Mouse (Mus musculus) lung, embryonic 16.5 days (tissue): Measurements from ENCODE around the gene Nrsn1. TPM values are rescaled to one million over a fixed set of nuclear protein-coding genes. Genes with fewer than 3 reads are reported as not detected.

Experiments
- ATAC-seq: fragments of 200-750 bp; cut with Nextera tagmentation; 2 replicates; pipeline ENCODE4 v1.8.0; 2017; ENCODE audit warnings: low read depth, mild to moderate bottlenecking, moderate library complexity
- H3K27ac ChIP-seq: fragments of 300-500 bp; sonication (generic); 2 replicates; pipeline ENCODE4 v1.5.1; 2014; ENCODE audit warnings: mild to moderate bottlenecking, control low read depth, low read length
- H3K27me3 ChIP-seq: fragments of 300-500 bp; sonication (generic); 2 replicates; pipeline ENCODE4 v1.6.1; 2014; ENCODE audit warnings: low read depth, low read length, mixed read lengths; ENCODE audit not compliant: control insufficient read depth, insufficient read depth
- H3K36me3 ChIP-seq: fragments of 300-500 bp; sonication (generic); 2 replicates; pipeline ENCODE4 v1.6.1; 2014; ENCODE audit warnings: low read length; ENCODE audit not compliant: control insufficient read depth, insufficient read depth
- H3K4me1 ChIP-seq: fragments of 300-500 bp; sonication (generic); replicated peaks from 2 replicates; pipeline ENCODE4 v1.6.1; 2014; ENCODE audit warnings: low read length, mixed read lengths; ENCODE audit not compliant: control insufficient read depth, insufficient read depth
- H3K4me2 ChIP-seq: fragments of 300-500 bp; sonication (generic); 2 replicates; pipeline ENCODE4 v1.6.1; 2014; ENCODE audit warnings: low read depth, low read length, control low read depth
- H3K4me3 ChIP-seq: fragments of 300-500 bp; sonication (generic); 2 replicates; pipeline ENCODE4 v1.5.1; 2014; ENCODE audit warnings: mild to moderate bottlenecking, low read length, control low read depth
- H3K9ac ChIP-seq: fragments of 300-500 bp; sonication (generic); 2 replicates; pipeline ENCODE4 v1.6.1; 2014; ENCODE audit warnings: low read length, control low read depth
- H3K9me3 ChIP-seq: fragments of 300-500 bp; sonication (generic); 2 replicates; pipeline ENCODE4 v1.6.1; 2016; ENCODE audit warnings: low read length; ENCODE audit not compliant: control insufficient read depth
- WGBS: fragments of 180-500 bp; shearing (Covaris S2); extraction: QIAGEN DNeasy Blood & Tissue Kit; methylation state at CpG from one replicate; pipeline ENCODE4 v1.1.7; 2014; 5-methylcytosine and 5-hydroxymethylcytosine counted together
- polyA plus RNA-seq: library from polyadenylated mRNA; unstranded; fragments of >200 nt; fragmentation: Nextera tagmentation; extraction: Ambion mirVana; gene quantifications from 2 replicates; pipeline ENCODE4 v1.2.1, GENCODE M21; 2015

Gene Nrsn1
- polyA plus RNA-seq, 1 experiment from 2014 or later, result 1.1 TPM

DNA sequence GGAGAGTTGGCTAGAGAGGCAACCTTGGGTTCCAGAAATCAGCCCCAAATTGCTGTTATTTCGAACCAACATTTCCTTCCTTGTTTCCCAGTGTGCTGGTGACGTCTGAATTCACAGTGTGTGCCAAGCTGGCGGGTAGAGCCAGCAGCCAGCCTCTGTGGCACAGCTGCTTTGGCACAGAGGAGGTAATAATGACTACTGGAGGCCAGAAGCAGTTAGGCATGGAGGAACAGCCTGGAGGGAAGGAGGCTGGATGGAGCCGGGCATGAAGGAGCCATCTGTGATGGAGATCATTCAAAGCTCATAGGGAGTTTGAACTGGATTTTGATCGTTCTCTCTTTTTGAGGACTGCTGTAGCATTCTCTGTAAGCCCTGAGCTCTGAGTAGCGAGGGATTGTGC lies 12.7 kb downstream of the Nrsn1 start:
- no peaks in the 10 kb centered on the region for H3K4me1 ChIP-seq
- no peak overlapping the region for H3K4me2 ChIP-seq
- H3K4me3 ChIP-seq, result no peak overlapping the region
- WGBS, result 86% methylated on average over 6 of the region's 6 CpGs
- no peak overlapping the region for H3K27ac ChIP-seq
- H3K27me3 ChIP-seq, result no peaks in the 10 kb centered on the region
- H3K9me3 ChIP-seq, result no peaks in the 10 kb centered on the region
- no peak overlapping the region for H3K9ac ChIP-seq
- H3K36me3 ChIP-seq, result no peaks in the 10 kb centered on the region
- no peak for ATAC-seq

DNA sequence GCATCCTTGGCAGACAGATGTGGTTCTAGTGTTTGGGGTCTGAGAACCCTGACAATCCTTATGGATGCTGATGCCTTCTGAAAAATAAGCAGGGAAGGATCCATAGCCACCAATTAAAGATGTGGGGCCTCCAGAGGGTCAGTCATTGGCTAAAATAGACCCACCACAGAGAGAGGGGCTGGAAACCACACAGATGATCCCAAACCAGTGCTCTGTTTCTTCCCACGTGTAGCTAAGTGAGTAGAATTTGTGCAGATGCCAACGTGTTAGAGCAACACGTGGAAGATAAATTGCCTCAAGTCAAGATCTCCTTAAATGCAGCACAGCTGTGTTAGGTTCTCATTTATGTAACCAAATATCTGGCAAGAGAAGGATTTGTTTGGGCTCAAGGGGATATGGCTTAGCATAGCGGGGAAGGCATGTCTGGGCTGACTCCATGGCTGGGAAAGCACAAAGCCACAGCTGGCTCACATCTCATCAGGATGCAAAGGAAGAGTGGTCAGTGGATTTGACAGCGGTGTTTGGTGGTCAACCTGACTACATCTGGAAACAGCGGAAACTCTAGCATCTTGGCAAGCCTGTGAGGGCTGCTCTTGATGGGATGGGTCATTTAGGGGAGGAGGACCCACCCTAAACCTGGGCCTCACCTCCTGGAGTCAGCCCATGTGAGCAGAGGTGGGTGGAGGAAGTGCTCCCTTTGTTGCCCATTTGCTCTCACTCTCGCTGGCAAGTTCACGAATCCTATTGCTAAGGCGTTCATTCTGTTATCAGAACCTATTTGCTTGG lies 15.6 kb downstream of the Nrsn1 start:
- WGBS, result 55% methylated on average over 9 of the region's 9 CpGs
- Histone ChIP-seq H3K4me2 (no peak overlapping the region), H3K27ac (no peak overlapping the region), H3K27me3 (no peaks in the 10 kb centered on the region), H3K36me3 (no peaks in the 10 kb centered on the region), H3K4me3 (no peak overlapping the region), H3K9me3 (no peaks in the 10 kb centered on the region), H3K9ac (no peak overlapping the region), H3K4me1 (no peaks in the 10 kb centered on the region)
- peak; percentile 34; the same call in 1 of the 2 replicates for ATAC-seq

DNA sequence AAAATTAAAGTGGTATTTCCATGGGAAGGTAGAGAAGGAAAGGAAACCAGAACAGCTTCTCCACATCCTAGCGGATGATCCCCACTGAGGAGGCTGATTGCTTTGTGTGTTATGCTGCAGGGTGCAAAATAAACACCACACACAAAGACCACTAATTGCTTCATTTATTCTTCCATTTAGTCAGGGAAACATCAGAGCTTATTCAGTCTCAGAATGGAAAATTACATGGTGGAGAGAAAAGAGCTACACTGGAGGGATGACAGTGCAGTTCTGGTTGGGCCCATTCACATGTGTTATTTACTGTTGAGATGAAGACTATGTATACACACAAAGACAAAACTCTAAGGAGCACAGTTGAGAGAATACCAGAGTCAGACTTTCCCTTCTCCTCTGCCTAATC lies 18.4 kb downstream of the Nrsn1 start:
- Histone ChIP-seq H3K4me2 (no peak overlapping the region), H3K9me3 (no peaks in the 10 kb centered on the region), H3K4me3 (no peak overlapping the region), H3K27ac (no peak overlapping the region), H3K27me3 (no peaks in the 10 kb centered on the region), H3K4me1 (no peaks in the 10 kb centered on the region), H3K36me3 (no peaks in the 10 kb centered on the region), H3K9ac (no peak overlapping the region)
- no peak for ATAC-seq
- 82% methylated on average over 1 of the region's 1 CpGs for WGBS

DNA sequence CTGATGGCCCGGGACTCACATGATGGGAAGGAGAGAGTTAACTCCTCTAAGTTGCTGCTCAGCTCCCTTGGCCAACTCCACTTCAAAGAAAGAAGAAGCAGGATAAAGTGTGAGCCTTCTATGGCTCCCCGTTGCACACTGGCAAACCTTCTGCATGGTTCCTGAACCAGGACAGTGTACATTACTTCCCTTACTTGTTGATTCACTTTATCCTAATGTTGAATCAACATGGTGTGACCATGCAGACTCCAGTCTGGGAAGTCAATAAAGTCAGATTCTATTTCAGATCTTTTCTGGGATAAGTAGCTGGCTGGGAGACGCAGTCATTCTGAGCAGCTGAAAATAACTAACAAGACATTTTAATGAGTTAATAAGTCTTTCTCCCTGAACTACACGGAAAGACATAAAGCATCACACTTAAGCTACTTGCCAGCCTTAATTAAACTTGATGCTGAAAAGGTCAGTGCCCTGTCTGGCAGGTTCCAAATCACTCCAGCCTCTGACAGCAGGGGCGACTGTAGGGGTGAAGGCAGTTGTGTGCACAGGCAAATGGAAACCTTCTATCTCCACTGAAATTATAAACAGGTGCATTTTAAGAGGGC lies 50.0 kb downstream of the Nrsn1 start:
- H3K27ac ChIP-seq, result no peak overlapping the region
- H3K36me3 ChIP-seq, result no peaks in the 10 kb centered on the region
- no peaks in the 10 kb centered on the region for H3K4me1 ChIP-seq
- no peak for ATAC-seq
- H3K9ac ChIP-seq, result no peak overlapping the region
- H3K4me3 ChIP-seq, result no peak overlapping the region
- no peaks in the 10 kb centered on the region for H3K27me3 ChIP-seq
- WGBS, result 51% methylated on average over 5 of the region's 5 CpGs
- no peaks in the 10 kb centered on the region for H3K9me3 ChIP-seq
- no peak overlapping the region for H3K4me2 ChIP-seq

DNA sequence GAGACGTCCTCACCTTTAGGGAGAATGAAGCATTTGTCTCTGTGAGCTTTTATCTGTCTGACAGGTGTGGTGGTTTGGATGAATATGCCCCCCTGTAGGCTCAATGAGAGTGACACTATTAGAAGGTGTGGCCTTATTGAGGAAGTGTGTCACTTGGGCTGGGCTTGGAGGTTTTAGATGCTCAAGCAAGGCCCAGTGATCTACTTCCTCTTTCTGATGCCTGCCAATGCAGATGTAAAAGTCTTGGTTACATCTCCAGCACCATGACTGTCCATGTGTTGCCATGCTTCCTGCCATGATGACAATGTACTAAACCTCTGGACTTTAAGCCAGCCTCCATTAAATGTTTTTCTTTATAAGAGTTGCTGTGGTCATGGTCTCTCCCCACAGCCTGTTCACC lies 51.9 kb downstream of the Nrsn1 start:
- no peak overlapping the region for H3K9ac ChIP-seq
- H3K36me3 ChIP-seq, result no peaks in the 10 kb centered on the region
- no peak for ATAC-seq
- H3K27ac ChIP-seq, result no peak overlapping the region
- no peak overlapping the region for H3K4me2 ChIP-seq
- 78% methylated on average over 1 of the region's 1 CpGs for WGBS
- H3K27me3 ChIP-seq, result no peaks in the 10 kb centered on the region
- H3K4me1 ChIP-seq, result no peaks in the 10 kb centered on the region
- no peaks in the 10 kb centered on the region for H3K9me3 ChIP-seq
- no peak overlapping the region for H3K4me3 ChIP-seq

- ATAC-seq, result no peak
- Histone ChIP-seq H3K4me1 (no peaks in the 10 kb centered on the region), H3K27me3 (no peaks in the 10 kb centered on the region), H3K4me3 (no peak overlapping the region), H3K9me3 (no peaks in the 10 kb centered on the region), H3K9ac (no peak overlapping the region), H3K36me3 (no peaks in the 10 kb centered on the region), H3K4me2 (no peak overlapping the region), H3K27ac (no peak overlapping the region)
- WGBS, result 79% methylated on average over 5 of the region's 5 CpGs
Measured at GRCm38 (mm10) chr13:25206950-25207349, 63.4 kb downstream of the Nrsn1 start.

Other genes starting within 250 kb of the Nrsn1 start
- 3.6 and 3.7 TPM in 2 replicates for gene Dcdc2a, start 214.5 kb downstream of the Nrsn1 start, polyA plus RNA-seq